Mouse (Mus musculus) erythroblast, embryonic 14.5 days (primary cell): ENCODE measurements at regions not wholly inside any gene's neighbourhood (a gene's known extent, or its start where the extent isn't known, plus 50 kb on each side); places are given as distances from the start of the nearest gene placed in this dataset.

ENCODE experiments used
- GATA1 ChIP-seq: IDR thresholded peaks from 2 replicates; pipeline ENCODE4 v1.6.1; 2012; ENCODE audit warnings: low read length, inconsistent platforms, mixed read lengths
- TAL1 ChIP-seq: IDR thresholded peaks from 3 replicates; pipeline ENCODE4 v1.6.1; 2012; ENCODE audit warnings: low read length, inconsistent platforms, mixed read lengths

DNA sequence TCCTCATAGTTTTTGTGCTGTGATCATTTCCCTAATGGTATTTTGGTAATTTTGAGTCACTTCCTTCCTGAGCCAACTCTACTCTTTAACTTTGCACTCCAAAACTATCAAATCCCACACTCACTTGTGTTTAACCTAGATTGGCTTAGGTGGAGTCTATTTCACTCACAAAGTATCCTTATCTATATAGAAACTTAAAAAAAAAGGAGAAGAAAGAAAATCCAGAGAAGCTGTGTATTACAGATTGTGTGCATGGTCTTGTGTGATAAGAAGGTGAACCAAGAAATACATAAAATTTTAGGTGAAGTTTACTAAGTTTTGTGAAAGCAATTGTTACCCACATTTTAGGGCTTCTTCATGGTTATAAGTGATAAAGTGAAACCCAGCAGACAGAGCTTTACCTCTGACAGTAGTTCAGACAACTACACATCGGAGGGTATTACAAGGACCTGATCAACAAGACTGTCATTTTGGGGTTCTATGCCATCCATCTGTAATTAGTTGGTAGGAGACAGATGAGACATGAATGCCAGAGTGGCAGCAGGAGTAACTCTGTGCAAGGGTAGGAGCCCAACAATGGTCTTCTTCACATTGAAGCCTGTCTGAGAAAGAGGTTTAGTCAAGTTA lies 350.0 kb downstream of the Ccser2 start:
- TF ChIP-seq GATA1 (no peak), TAL1 (no peak)
